Mouse (Mus musculus): ENCODE measurements around the gene Olfr1023.

GRCm38 (mm10) chr2:85868294-85868693 is 17.1 kb upstream of the Olfr1023 start, which contains the start of gene Olfr1022:
- TF ChIP-seq POLR2A (IDR thresholded peaks at IDR 0.05; ENCODE audit: low read depth, low read length) (no peak), CTCF (IDR thresholded peaks at IDR 0.05; ENCODE audit: borderline replicate concordance, insufficient read depth, low read length) (no peak)
